Mouse (Mus musculus) limb, embryonic 10.5 days (tissue): ENCODE results near the gene BC005624. TPM values are rescaled to one million over a fixed set of nuclear protein-coding genes. Genes with fewer than 3 reads are reported as not detected.

Experiments used
- polyA plus RNA-seq: library from polyadenylated mRNA; unstranded; fragments of >200 nt; fragmentation: Nextera tagmentation; extraction: Ambion mirVana; gene quantifications from 2 replicates; pipeline ENCODE4 v1.2.1, GENCODE M21; 2016

The BC005624 gene
- polyA plus RNA-seq, 1 experiment from 2014 or later = 50.5 TPM

Other genes with a start within 250 kb of the BC005624 start
- 2.1 and 4.0 TPM in 2 replicates for gene 1700001O22Rik, start 178.5 kb downstream of the BC005624 start, polyA plus RNA-seq
- 138 and 141 TPM in 2 replicates for gene Ntmt1, start 174.4 kb downstream of the BC005624 start, polyA plus RNA-seq
- gene Asb6, start 151.9 kb downstream of the BC005624 start, polyA plus RNA-seq = 59.4 and 61.3 TPM in 2 replicates
- 111 and 140 TPM in 2 replicates for gene Prrx2, start 147.2 kb downstream of the BC005624 start, polyA plus RNA-seq
- 10.1 and 11.8 TPM in 2 replicates for gene Ptges, start 52.3 kb downstream of the BC005624 start, polyA plus RNA-seq
- 26.7 and 27.6 TPM in 2 replicates for gene Tor1b, start 29.2 kb downstream of the BC005624 start, polyA plus RNA-seq
- gene Tor1a, start 14.3 kb downstream of the BC005624 start, polyA plus RNA-seq = 76.7 and 77.7 TPM in 2 replicates
- gene Usp20, start 78 bp upstream of the BC005624 start, polyA plus RNA-seq = 10.9 and 18.1 TPM in 2 replicates
- 11.4 and 14.6 TPM in 2 replicates for gene Fnbp1, start 159.8 kb upstream of the BC005624 start, polyA plus RNA-seq
- gene Gpr107, start 170.1 kb upstream of the BC005624 start, polyA plus RNA-seq = 29.0 and 38.0 TPM in 2 replicates